Mouse (Mus musculus): ENCODE results near the gene Xdh. TPM values are rescaled to one million over a fixed set of nuclear protein-coding genes. Genes with fewer than 3 reads are reported as not detected.
A peak's percentile ranks its signal among the peaks of the same experiment; 100 is the strongest.

Gene Xdh
- polyA plus RNA-seq, 1 experiment from 2014 or later: 1.9 TPM

GRCm38 (mm10) chr17:73934281-73934680, 15.7 kb downstream of the Xdh start:
- H3K4me2 ChIP-seq (ENCODE audit: low read length): no peak overlapping the region
- H3K36me3 ChIP-seq (ENCODE audit: insufficient read depth, low read length): no peaks in the 10 kb centered on the region
- no peak overlapping the region for H3K4me3 ChIP-seq (replicated peaks; ENCODE audit: low read depth, low read length)
- ATAC-seq (replicated peaks; ENCODE audit: low FRiP score, low read depth) (no peak), DNase-seq (ENCODE audit: low spot score) (no peak)
- WGBS: 77% methylated on average over 4 of the region's 4 CpGs
- no peak overlapping the region for H3K27ac ChIP-seq
- no peak for TF ChIP-seq CTCF (IDR thresholded peaks at IDR 0.05; ENCODE audit: low read depth)
- H3K9ac ChIP-seq (ENCODE audit: low read depth, low read length): no peak overlapping the region
- H3K9me3 ChIP-seq (replicated peaks; ENCODE audit: low read length): no peaks in the 10 kb centered on the region
- no peaks in the 10 kb centered on the region for H3K27me3 ChIP-seq (ENCODE audit: insufficient read depth, low read length)
- H3K4me1 ChIP-seq (replicated peaks; ENCODE audit: insufficient read depth, low read length): no peaks in the 10 kb centered on the region

GRCm38 (mm10) chr17:73933616-73934015, 16.4 kb downstream of the Xdh start:
- no peak for TF ChIP-seq CTCF (IDR thresholded peaks at IDR 0.05; ENCODE audit: low read depth)
- no peak for ATAC-seq (replicated peaks; ENCODE audit: low FRiP score, low read depth)
- DNase-seq (ENCODE audit: low spot score): no peak
- no peak overlapping the region for H3K9ac ChIP-seq (ENCODE audit: low read depth, low read length)
- H3K4me2 ChIP-seq (ENCODE audit: low read length): no peak overlapping the region
- WGBS: 72% methylated on average over 4 of the region's 4 CpGs
- no peaks in the 10 kb centered on the region for H3K36me3 ChIP-seq (ENCODE audit: insufficient read depth, low read length)
- no peak overlapping the region for H3K27ac ChIP-seq
- no peak overlapping the region for H3K4me3 ChIP-seq (replicated peaks; ENCODE audit: low read depth, low read length)
- H3K9me3 ChIP-seq (replicated peaks; ENCODE audit: low read length): no peaks in the 10 kb centered on the region
- no peaks in the 10 kb centered on the region for H3K4me1 ChIP-seq (replicated peaks; ENCODE audit: insufficient read depth, low read length)
- H3K27me3 ChIP-seq (ENCODE audit: insufficient read depth, low read length): no peaks in the 10 kb centered on the region

DNA sequence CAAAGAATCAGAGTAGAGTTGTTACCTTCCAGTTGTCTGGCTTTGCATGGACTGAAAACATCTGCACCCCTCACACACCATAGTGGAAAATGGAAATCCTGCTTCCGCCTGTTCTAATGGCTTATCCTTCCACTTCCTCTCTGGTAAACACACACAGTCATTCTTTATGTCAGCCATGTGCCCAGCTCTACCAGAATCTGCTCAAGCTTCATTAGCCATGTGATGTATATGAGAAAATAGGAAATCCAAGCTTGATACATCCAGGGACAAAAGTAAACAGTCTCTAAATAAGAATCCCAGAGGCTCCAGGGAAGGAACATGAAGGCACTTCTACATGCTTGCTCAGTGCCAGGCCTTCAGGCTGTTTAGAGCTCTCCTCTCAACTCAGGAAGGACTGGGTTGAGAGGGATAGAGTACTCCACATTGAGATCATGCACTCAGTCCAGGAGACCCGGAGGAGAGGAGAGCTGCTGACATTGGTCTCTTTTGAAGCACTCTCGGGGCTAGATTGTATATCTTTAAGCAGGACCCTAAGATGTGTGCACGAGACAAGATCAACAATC, 17.4 kb downstream of the Xdh start:
- Histone ChIP-seq H3K4me3 (replicated peaks; ENCODE audit: low read depth, low read length) (no peak overlapping the region), H3K9me3 (replicated peaks; ENCODE audit: low read length) (no peaks in the 10 kb centered on the region), H3K27me3 (ENCODE audit: insufficient read depth, low read length) (no peaks in the 10 kb centered on the region), H3K27ac (no peak overlapping the region), H3K4me2 (ENCODE audit: low read length) (no peak overlapping the region), H3K4me1 (replicated peaks; ENCODE audit: insufficient read depth, low read length) (no peaks in the 10 kb centered on the region), H3K36me3 (ENCODE audit: insufficient read depth, low read length) (no peaks in the 10 kb centered on the region), H3K9ac (ENCODE audit: low read depth, low read length) (no peak overlapping the region)
- DNase-seq (ENCODE audit: low spot score): peak; percentile 3
- no peak for ATAC-seq (replicated peaks; ENCODE audit: low FRiP score, low read depth)
- TF ChIP-seq CTCF (IDR thresholded peaks at IDR 0.05; ENCODE audit: low read depth): no peak
- 53% methylated on average over 4 of the region's 4 CpGs for WGBS

DNA sequence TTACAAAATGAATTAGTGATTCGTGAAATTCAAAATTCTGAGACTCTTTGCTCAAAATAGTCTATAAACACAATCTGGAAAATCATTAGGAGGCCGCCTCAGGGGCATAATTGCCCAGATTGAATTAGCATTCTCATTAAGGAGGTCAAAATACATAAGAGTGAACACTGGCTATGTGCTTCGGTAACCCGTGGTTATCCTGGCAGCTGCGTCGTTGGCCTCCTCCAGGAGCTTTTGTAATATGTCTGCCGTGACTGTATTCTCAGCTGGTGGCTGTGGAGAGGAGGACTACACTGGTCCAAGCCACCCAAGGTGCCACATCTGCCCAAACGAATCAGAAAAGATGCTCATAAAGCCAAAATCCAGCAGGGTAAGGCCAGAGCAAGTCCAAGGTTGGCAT, 30.5 kb downstream of the Xdh start:
- Histone ChIP-seq H3K36me3 (ENCODE audit: insufficient read depth, low read length) (no peaks in the 10 kb centered on the region), H3K4me2 (ENCODE audit: low read length) (no peak overlapping the region), H3K27me3 (ENCODE audit: insufficient read depth, low read length) (no peaks in the 10 kb centered on the region), H3K9ac (ENCODE audit: low read depth, low read length) (no peak overlapping the region), H3K4me1 (replicated peaks; ENCODE audit: insufficient read depth, low read length) (no peaks in the 10 kb centered on the region), H3K9me3 (replicated peaks; ENCODE audit: low read length) (no peaks in the 10 kb centered on the region), H3K4me3 (replicated peaks; ENCODE audit: low read depth, low read length) (no peak overlapping the region), H3K27ac (no peak overlapping the region)
- 45% methylated on average over 8 of the region's 8 CpGs for WGBS
- ATAC-seq (replicated peaks; ENCODE audit: low FRiP score, low read depth) (no peak), DNase-seq (ENCODE audit: low spot score) (no peak)
- no peak for TF ChIP-seq CTCF (IDR thresholded peaks at IDR 0.05; ENCODE audit: low read depth)

GRCm38 (mm10) chr17:73918944-73919381, 31.0 kb downstream of the Xdh start:
- WGBS: 14% methylated on average over 7 of the region's 7 CpGs
- ATAC-seq (replicated peaks; ENCODE audit: low FRiP score, low read depth): no peak
- H3K4me3 ChIP-seq (replicated peaks; ENCODE audit: low read depth, low read length): no peak overlapping the region
- no peak overlapping the region for H3K9ac ChIP-seq (ENCODE audit: low read depth, low read length)
- no peaks in the 10 kb centered on the region for H3K27me3 ChIP-seq (ENCODE audit: insufficient read depth, low read length)
- DNase-seq (ENCODE audit: low spot score): peak; percentile 29
- H3K4me2 ChIP-seq (ENCODE audit: low read length): no peak overlapping the region
- H3K36me3 ChIP-seq (ENCODE audit: insufficient read depth, low read length): no peaks in the 10 kb centered on the region
- no peak overlapping the region for H3K27ac ChIP-seq
- no peaks in the 10 kb centered on the region for H3K4me1 ChIP-seq (replicated peaks; ENCODE audit: insufficient read depth, low read length)
- H3K9me3 ChIP-seq (replicated peaks; ENCODE audit: low read length): no peaks in the 10 kb centered on the region
- TF ChIP-seq CTCF (IDR thresholded peaks at IDR 0.05; ENCODE audit: low read depth): no peak

GRCm38 (mm10) chr17:73918138-73918537, 31.9 kb downstream of the Xdh start:
- ATAC-seq (replicated peaks; ENCODE audit: low FRiP score, low read depth) (no peak), DNase-seq (ENCODE audit: low spot score) (no peak)
- Histone ChIP-seq H3K9ac (ENCODE audit: low read depth, low read length) (no peak overlapping the region), H3K4me2 (ENCODE audit: low read length) (no peak overlapping the region), H3K36me3 (ENCODE audit: insufficient read depth, low read length) (no peaks in the 10 kb centered on the region), H3K9me3 (replicated peaks; ENCODE audit: low read length) (no peaks in the 10 kb centered on the region), H3K4me3 (replicated peaks; ENCODE audit: low read depth, low read length) (no peak overlapping the region), H3K4me1 (replicated peaks; ENCODE audit: insufficient read depth, low read length) (no peaks in the 10 kb centered on the region), H3K27me3 (ENCODE audit: insufficient read depth, low read length) (no peaks in the 10 kb centered on the region), H3K27ac (no peak overlapping the region)
- WGBS: 88% methylated on average over 3 of the region's 3 CpGs
- TF ChIP-seq CTCF (IDR thresholded peaks at IDR 0.05; ENCODE audit: low read depth): no peak

- Histone ChIP-seq H3K4me3 (replicated peaks; ENCODE audit: low read depth, low read length) (no peak overlapping the region), H3K36me3 (ENCODE audit: insufficient read depth, low read length) (no peaks in the 10 kb centered on the region), H3K27ac (no peak overlapping the region), H3K4me1 (replicated peaks; ENCODE audit: insufficient read depth, low read length) (no peaks in the 10 kb centered on the region), H3K9ac (ENCODE audit: low read depth, low read length) (no peak overlapping the region), H3K9me3 (replicated peaks; ENCODE audit: low read length) (no peaks in the 10 kb centered on the region), H3K4me2 (ENCODE audit: low read length) (no peak overlapping the region), H3K27me3 (ENCODE audit: insufficient read depth, low read length) (no peaks in the 10 kb centered on the region)
- peak; percentile 21; the same call in 1 of the 2 replicates for TF ChIP-seq CTCF (IDR thresholded peaks at IDR 0.05; ENCODE audit: low read depth)
- WGBS: 83% methylated on average over 5 of the region's 5 CpGs
- DNase-seq (ENCODE audit: low spot score) (peak; percentile 11), ATAC-seq (replicated peaks; ENCODE audit: low FRiP score, low read depth) (no peak; the same call in 1 of the 2 replicates)
Observed at GRCm38 (mm10) chr17:73917713-73918112, 32.3 kb downstream of the Xdh start.

Measured in kidney, postnatal 0 days (tissue).